Mouse (Mus musculus) ES-E14 (cell line): Measurements from ENCODE around the gene Cish. TPM values are rescaled to one million over a fixed set of nuclear protein-coding genes. Genes with fewer than 3 reads are reported as not detected.
A peak's percentile ranks its signal among the peaks of the same experiment; 100 is the strongest.

ENCODE experiments used
- DNase-seq: peaks from one replicate; pipeline ENCODE4 v3.0.0-alpha.2; 2013; ENCODE audit warnings: low read depth, low spot score
- H3K27ac ChIP-seq: 2 replicates; pipeline ENCODE4 v1.5.1; 2012; ENCODE audit warnings: low read depth, mild to moderate bottlenecking, low read length, moderate library complexity, mixed read lengths; ENCODE audit not compliant: poor library complexity, insufficient read depth, severe bottlenecking
- H3K36me3 ChIP-seq: 2 replicates; pipeline ENCODE4 v1.6.1; 2012; ENCODE audit warnings: mild to moderate bottlenecking, low read length, moderate library complexity, mixed read lengths; ENCODE audit not compliant: control insufficient read depth, poor library complexity, insufficient read depth, severe bottlenecking
- H3K4me1 ChIP-seq, 2 experiments: fragments of 150-350 bp in 1 of 2; sonication (generic) in 1 of 2; 2 replicates each; pipeline ENCODE4 v1.6.1; 2012; ENCODE audit warnings: low read length in 2 of 2, mild to moderate bottlenecking in 1 of 2, mixed read lengths in 1 of 2; ENCODE audit not compliant: control insufficient read depth in 2 of 2, insufficient read depth in 2 of 2, poor library complexity in 1 of 2
- H3K4me3 ChIP-seq, 2 experiments: fragments of 150-350 bp in 1 of 2; sonication (generic) in 1 of 2; 2 replicates each; pipeline ENCODE4 v1.5.1; 2012; ENCODE audit warnings: low read length in 2 of 2, low read depth in 1 of 2, mild to moderate bottlenecking in 1 of 2, mixed read lengths in 1 of 2; ENCODE audit not compliant: insufficient read depth in 1 of 2, poor library complexity in 1 of 2, severe bottlenecking in 1 of 2
- H3K9ac ChIP-seq: 2 replicates; pipeline ENCODE4 v1.6.1; 2012; ENCODE audit warnings: low read depth, mild to moderate bottlenecking, low read length, mixed read lengths; ENCODE audit not compliant: poor library complexity, insufficient read depth, severe bottlenecking
- H3K9me3 ChIP-seq: fragments of 150-350 bp; sonication (generic); 2 replicates; pipeline ENCODE4 v1.6.1; 2012; ENCODE audit warnings: low read depth, mild to moderate bottlenecking, low read length; ENCODE audit not compliant: control insufficient read depth, insufficient read depth
- CHD2 ChIP-seq: IDR thresholded peaks from 2 replicates; pipeline ENCODE4 v1.6.1; 2014; ENCODE audit warnings: mild to moderate bottlenecking, low read depth, low read length, inconsistent platforms
- HCFC1 ChIP-seq: IDR thresholded peaks from 2 replicates; pipeline ENCODE4 v1.6.1; 2012; ENCODE audit warnings: low read length, inconsistent platforms, borderline replicate concordance; ENCODE audit not compliant: insufficient read depth
- MAFK ChIP-seq: IDR thresholded peaks from 2 replicates; pipeline ENCODE4 v1.6.1; 2014; ENCODE audit warnings: mild to moderate bottlenecking, low read depth, low read length, inconsistent platforms; ENCODE audit not compliant: insufficient read depth
- ZC3H11A ChIP-seq: IDR thresholded peaks from 2 replicates; pipeline ENCODE4 v1.6.1; 2012; ENCODE audit warnings: low read depth, mild to moderate bottlenecking, inconsistent platforms, low read length, borderline replicate concordance
- ZNF384 ChIP-seq: IDR thresholded peaks from 2 replicates; pipeline ENCODE4 v1.6.1; 2012; ENCODE audit warnings: low read depth, low read length, inconsistent platforms
- in situ Hi-C, 2 experiments: fragments of 600-800 bp; cut with MboI; formaldehyde crosslinking; loops; one replicate each; pipeline ENCODE4 v1.15.1; 2025; ENCODE audit warnings: low sequenced_read_pairs in 2 of 2, inconsistent platforms in 1 of 2; ENCODE audit not compliant: unreplicated experiment in 2 of 2
- total RNA-seq: library from RNA; depleted of rRNA; stranded (reverse); fragments of 300-350 nt; gene quantifications from 2 replicates; pipeline ENCODE4 v1.2.3, GENCODE M21; 2012

Gene Cish
- total RNA-seq, 1 experiment, result 2.5 TPM

- Histone ChIP-seq H3K36me3 (peaks cover 20% of the 10 kb centered on the region), H3K4me3 (no peak overlapping the region), H3K4me1 (peaks cover 0 to 12% of the 10 kb centered on the region in 2 experiments; a peak in 2 of 4 replicates), H3K9me3 (no peaks in the 10 kb centered on the region), H3K27ac (no peak overlapping the region), H3K9ac (0 out of 2 replicates have a peak overlapping the region, but pooled peaks have one; percentile 55)
- TF ChIP-seq HCFC1, result no peak
- no peak for TF ChIP-seq MAFK
- TF ChIP-seq ZC3H11A, result no peak
- TF ChIP-seq CHD2, result no peak
- TF ChIP-seq ZNF384, result no peak
- DNase-seq, result no peak
- in situ Hi-C loops, result no loop called here
These were observed 41.4 kb upstream of the Cish start for GRCm38 (mm10) chr9:107254476-107254875.

DNA sequence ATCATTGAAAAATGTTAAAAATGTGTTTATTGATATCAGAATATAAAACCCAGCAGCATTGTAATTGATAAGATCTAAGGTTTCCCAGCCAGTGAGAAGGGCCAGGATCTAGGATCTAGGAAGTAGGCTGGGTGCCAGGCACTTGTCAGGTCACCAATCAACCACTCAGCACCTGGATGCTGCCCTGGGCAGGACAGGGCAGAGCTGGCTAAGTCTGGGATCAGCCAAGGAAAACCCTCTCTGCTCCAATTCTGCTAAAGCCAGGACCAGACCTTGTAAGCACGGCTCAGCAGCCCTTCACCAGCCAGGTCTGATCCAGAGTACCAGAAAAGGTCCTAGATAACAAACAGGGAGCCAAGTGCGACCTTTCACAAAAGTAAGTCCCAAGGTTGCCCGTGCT, 40.9 kb upstream of the Cish start:
- H3K4me1 ChIP-seq, result peaks cover 0 to 12% of the 10 kb centered on the region in 2 experiments; a peak in 2 of 4 replicates
- in situ Hi-C loops, result no loop called here
- no peak overlapping the region for H3K27ac ChIP-seq

DNA sequence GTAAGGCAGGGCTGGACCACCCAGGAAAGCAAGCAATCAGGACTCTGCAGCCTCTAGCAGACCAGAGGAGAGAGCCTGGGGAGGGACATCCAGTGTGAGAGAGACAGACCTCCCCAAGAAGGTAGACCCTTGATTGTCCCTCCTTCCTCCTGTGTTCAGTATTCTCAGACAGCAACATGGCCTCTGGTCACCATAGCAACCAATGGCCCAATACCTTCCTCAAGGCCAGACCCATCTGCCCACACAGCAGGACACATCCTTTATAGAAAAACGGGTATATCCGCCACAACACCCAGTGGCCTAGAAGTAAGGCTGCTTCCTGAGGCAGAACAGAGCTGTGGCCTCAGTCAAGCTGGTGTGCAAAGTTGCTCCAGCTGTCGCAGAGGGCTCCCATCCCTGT, 40.2 kb upstream of the Cish start:
- in situ Hi-C loops, result no loop called here
- DNase-seq, result peak; percentile 54
- no peak for TF ChIP-seq HCFC1
- no peak for TF ChIP-seq ZNF384
- no peak for TF ChIP-seq ZC3H11A
- no peak for TF ChIP-seq MAFK
- no peak for TF ChIP-seq CHD2
- H3K4me1 ChIP-seq, result peaks cover 0 to 12% of the 10 kb centered on the region in 2 experiments; a peak in 2 of 4 replicates
- no peak overlapping the region for H3K4me3 ChIP-seq
- no peak overlapping the region for H3K9ac ChIP-seq
- peaks cover 22% of the 10 kb centered on the region for H3K36me3 ChIP-seq
- H3K27ac ChIP-seq, result no peak overlapping the region
- no peaks in the 10 kb centered on the region for H3K9me3 ChIP-seq

More for the DNA sequence above, 40.9 kb upstream of the Cish start:
- DNase-seq, result no peak
- TF ChIP-seq HCFC1, result no peak
- no peak for TF ChIP-seq MAFK
- no peak for TF ChIP-seq CHD2
- no peak for TF ChIP-seq ZNF384
- TF ChIP-seq ZC3H11A, result no peak
- Histone ChIP-seq H3K9ac (no peak overlapping the region), H3K4me3 (no peak overlapping the region), H3K9me3 (no peaks in the 10 kb centered on the region), H3K36me3 (peaks cover 22% of the 10 kb centered on the region)

DNA sequence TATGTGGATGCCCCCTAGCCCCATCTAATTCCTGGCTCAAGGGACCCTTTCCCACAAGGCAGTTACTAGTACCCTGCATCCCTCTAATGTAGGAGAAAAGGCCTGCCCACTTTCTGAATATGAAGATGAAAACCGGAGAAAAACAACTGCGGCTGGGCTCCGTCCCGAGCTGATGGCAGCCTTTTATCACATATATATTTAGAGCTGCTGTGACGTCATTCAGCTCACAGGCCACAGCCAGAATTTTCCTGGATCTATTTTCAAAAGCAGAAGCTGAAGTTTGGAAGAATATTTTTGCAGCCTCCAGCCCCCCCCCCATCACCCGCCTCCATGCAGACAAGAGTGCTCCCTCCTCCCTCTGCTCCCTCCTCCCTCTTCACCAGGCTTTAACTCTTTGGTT, 36.3 kb upstream of the Cish start:
- TF ChIP-seq HCFC1 (no peak), MAFK (no peak), ZNF384 (no peak), CHD2 (no peak), ZC3H11A (no peak)
- no peak overlapping the region for H3K4me3 ChIP-seq
- H3K9me3 ChIP-seq, result no peaks in the 10 kb centered on the region
- H3K9ac ChIP-seq, result no peak overlapping the region
- no peak for DNase-seq
- in situ Hi-C loops, result no loop called here
- H3K36me3 ChIP-seq, result peaks cover 29% of the 10 kb centered on the region
- H3K27ac ChIP-seq, result no peak overlapping the region
- H3K4me1 ChIP-seq, result peaks cover 0 to 9% of the 10 kb centered on the region in 2 experiments; a peak in 2 of 4 replicates

- no peak overlapping the region for H3K9ac ChIP-seq
- DNase-seq, result no peak
- peaks cover 27% of the 10 kb centered on the region for H3K36me3 ChIP-seq
- in situ Hi-C loops, result no loop called here
- H3K9me3 ChIP-seq, result no peaks in the 10 kb centered on the region
- 0 out of 4 replicates have a peak, but pooled peaks cover 0 to 5% of the 10 kb centered on the region in 2 experiments for H3K4me1 ChIP-seq
- TF ChIP-seq ZC3H11A, result no peak
- TF ChIP-seq HCFC1, result no peak
- TF ChIP-seq MAFK, result no peak
- no peak for TF ChIP-seq ZNF384
- no peak for TF ChIP-seq CHD2
- H3K4me3 ChIP-seq, result no peak overlapping the region
- H3K27ac ChIP-seq, result no peak overlapping the region
These were observed 35.4 kb upstream of the Cish start for GRCm38 (mm10) chr9:107260429-107260828.
